Mouse (Mus musculus): ENCODE measurements around the gene Ccm2. TPM values are rescaled to one million over a fixed set of nuclear protein-coding genes. Genes with fewer than 3 reads are reported as not detected.

Gene Ccm2
- polyA plus RNA-seq, 1 experiment from 2014 or later, result 100 TPM

DNA sequence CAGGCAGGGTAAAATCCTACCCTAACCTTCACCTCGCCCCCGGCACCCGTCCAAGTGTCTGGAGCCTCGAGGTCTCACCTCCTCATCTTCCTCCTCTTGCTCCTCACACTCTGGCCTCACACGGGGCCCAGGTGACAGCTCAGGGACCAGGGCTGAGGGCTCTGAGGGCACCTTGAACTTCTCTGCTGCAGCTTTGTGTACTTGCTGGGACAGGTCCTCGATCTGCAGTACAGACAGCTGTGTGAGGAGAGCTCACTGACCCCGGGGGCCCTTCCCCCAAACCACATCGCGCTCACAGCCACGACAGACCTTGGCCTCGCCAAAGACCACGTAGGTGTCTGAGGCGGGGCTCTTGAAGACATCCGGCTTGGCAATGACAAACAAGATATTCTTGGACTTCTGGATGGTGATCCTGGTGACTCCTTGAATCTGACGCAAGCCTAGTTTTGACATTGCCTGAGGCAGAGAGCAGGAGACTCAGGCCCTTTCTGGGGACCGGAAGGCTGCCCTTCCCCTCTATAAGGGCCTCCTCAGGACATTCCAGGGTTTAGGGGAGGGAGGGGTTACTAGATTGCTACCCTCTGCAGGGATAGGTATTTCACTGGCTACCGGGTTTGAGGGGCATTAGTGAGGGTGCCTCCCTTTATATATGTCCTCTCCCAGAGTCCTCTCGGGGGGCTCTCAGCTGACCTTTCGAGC, 51.7 kb downstream of the Ccm2 start:
- H3K4me1 ChIP-seq (replicated peaks), result peaks cover 20% of the 10 kb centered on the region
- peaks cover 52% of the 10 kb centered on the region for H3K36me3 ChIP-seq
- H3K27me3 ChIP-seq, result peaks cover 13% of the 10 kb centered on the region
- H3K4me3 ChIP-seq (replicated peaks), result no peak overlapping the region
- peak overlapping the region; percentile 33; the same call in 1 of the 2 replicates for H3K4me2 ChIP-seq
- no peak overlapping the region for H3K27ac ChIP-seq
- no peak for ATAC-seq (ENCODE audit: insufficient number of reproducible peaks, insufficient read depth, low FRiP score, low TSS enrichment, low read depth)
- H3K9me3 ChIP-seq, result no peaks in the 10 kb centered on the region
- H3K9ac ChIP-seq (replicated peaks), result no peak overlapping the region
- 57% methylated on average over 19 of the region's 19 CpGs for WGBS

DNA sequence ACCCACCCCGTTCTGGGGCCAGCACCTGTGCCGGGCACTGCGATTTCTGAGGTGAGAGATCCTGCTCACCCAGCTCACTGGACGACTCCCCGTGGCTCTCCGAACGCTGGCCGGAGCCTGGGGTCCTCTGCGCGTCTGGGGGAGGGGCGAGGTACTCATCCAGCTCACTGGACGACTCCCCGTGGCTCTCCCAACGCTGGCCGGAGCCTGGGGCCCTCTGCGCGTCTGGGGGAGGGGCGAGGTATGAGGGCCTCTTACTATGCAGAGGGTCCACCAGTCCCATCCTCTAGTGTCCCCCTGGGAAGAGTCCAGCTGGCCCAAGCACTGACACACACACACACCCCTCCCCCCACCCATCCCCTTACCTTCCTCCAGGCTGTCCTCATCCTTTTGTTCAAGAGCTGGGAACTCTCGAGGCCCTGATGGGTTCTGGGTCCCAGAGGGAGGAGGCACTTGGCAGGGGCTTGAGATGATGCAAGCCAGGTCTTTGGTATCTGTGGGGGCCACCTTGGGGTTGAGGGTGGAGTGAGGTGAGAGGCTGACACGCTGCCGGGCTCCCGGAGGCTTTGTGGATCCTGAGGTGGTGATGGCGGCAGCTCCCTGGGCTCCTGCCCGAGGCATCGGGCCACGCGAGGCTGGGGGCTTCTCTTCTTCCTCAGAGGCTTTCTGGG, 52.5 kb downstream of the Ccm2 start:
- Histone ChIP-seq H3K4me1 (replicated peaks) (peaks cover 26% of the 10 kb centered on the region), H3K27me3 (peaks cover 21% of the 10 kb centered on the region), H3K4me3 (replicated peaks) (no peak overlapping the region), H3K36me3 (peaks cover 44% of the 10 kb centered on the region), H3K9me3 (no peaks in the 10 kb centered on the region), H3K4me2 (peak overlapping the region; percentile 33; the same call in 1 of the 2 replicates), H3K27ac (no peak overlapping the region), H3K9ac (replicated peaks) (no peak overlapping the region)
- ATAC-seq (ENCODE audit: insufficient number of reproducible peaks, insufficient read depth, low FRiP score, low TSS enrichment, low read depth), result no peak
- 18% methylated on average over 27 of the region's 27 CpGs for WGBS

DNA sequence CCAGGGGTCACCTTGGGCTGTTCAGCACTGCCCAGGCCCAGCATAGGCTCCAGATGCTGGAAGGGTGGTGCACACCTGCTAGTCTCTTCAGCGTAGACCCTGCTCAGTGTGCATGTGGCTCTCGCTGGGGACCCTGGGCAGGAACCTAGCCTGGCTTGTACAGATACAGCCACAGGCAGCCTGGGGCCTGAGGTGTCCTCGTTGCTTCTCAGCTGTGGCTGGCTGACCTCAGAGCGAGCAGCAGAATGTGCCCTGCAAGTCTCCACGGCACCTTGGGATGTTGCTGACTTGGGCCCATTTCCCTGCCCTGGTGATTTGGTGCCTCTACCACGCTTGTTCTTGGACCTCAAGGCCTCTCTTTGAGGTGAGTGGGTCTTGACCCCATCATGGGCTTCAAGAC, 53.1 kb downstream of the Ccm2 start:
- ATAC-seq (ENCODE audit: insufficient number of reproducible peaks, insufficient read depth, low FRiP score, low TSS enrichment, low read depth), result no peak
- peaks cover 31% of the 10 kb centered on the region for H3K4me1 ChIP-seq (replicated peaks)
- peaks cover 37% of the 10 kb centered on the region for H3K36me3 ChIP-seq
- no peak overlapping the region for H3K4me3 ChIP-seq (replicated peaks)
- 82% methylated on average over 6 of the region's 6 CpGs for WGBS
- H3K27me3 ChIP-seq, result peaks cover 28% of the 10 kb centered on the region
- no peak overlapping the region for H3K27ac ChIP-seq
- H3K9me3 ChIP-seq, result no peaks in the 10 kb centered on the region
- no peak overlapping the region for H3K9ac ChIP-seq (replicated peaks)
- H3K4me2 ChIP-seq, result no peak overlapping the region

DNA sequence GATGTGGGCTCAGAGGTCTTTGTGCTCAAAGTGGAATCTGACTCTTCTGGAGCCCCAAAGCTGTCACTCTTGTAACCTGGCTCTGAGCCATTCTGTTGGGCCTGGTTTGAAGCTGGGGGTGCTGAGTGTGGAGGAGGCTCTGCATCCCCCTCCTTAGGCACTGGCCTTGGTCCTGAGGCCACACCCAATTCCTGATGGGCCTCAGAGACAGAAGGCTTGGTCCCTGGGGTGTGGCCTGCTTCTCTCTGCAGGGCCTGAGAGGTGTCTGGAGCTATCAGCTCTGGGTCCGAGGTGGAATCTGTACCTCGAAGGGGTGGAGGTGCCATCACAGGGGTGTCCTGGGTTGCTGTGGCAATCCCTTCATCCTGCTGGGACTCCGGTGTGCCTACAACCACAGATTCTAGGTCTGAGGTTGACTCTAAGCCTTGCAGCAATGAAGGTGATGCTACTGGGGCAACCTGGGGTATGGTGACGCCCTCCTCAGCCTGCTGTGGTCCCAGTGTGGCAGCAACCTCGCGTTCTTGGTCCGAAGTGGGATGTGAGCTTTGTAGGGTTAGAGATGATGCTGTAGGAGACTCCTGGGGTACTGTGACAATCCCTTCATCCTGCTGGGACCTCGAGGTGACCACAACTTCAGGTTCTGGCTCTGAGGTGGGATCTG, 53.7 kb downstream of the Ccm2 start:
- Histone ChIP-seq H3K9ac (replicated peaks) (no peak overlapping the region), H3K36me3 (peaks cover 31% of the 10 kb centered on the region), H3K27me3 (peaks cover 34% of the 10 kb centered on the region), H3K9me3 (no peaks in the 10 kb centered on the region), H3K27ac (0 out of 2 replicates have a peak overlapping the region, but pooled peaks have one; percentile 7), H3K4me1 (replicated peaks) (peaks cover 37% of the 10 kb centered on the region), H3K4me2 (no peak overlapping the region), H3K4me3 (replicated peaks) (no peak overlapping the region)
- WGBS, result 84% methylated on average over 8 of the region's 8 CpGs
- ATAC-seq (ENCODE audit: insufficient number of reproducible peaks, insufficient read depth, low FRiP score, low TSS enrichment, low read depth), result no peak

DNA sequence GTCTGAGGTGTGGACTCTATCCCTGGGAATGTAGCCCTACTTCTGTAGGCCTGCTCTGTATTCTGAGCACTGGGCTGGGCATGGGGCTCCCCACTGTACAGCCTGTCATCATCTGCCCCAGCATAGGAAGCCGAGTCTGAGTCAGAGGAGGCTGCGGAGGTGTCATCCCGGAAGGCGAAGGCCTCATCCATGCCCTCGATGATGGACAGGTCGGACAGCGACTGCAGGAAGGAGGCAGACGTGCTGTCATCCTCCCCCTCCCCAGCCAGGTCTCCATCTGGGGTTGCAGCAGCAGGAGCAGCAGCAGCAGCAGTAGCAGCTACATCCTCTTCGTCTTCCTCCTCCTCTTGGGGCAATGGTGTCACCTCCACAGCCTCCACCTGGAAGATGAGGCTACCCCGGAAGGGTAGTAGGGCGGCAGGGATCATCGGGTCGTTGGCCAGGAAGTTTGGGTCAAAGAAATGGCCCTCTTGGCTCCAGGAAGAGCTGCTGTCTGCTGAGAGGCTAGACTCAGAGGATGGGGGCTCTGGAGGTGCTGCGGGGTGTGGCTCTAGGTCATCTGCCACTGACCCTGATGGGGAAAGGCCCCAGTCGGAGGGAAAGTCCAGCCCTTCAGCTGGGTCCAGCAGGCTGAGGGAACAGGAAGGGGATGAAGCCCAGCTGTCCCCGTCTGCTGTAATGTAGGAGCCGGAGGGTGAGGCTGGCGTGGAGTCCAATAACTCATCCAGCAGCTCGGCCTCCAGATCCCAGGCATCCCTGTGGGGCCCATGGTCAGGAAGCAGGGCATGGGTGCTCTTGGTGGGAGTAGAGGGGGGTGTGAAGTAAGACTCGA, 55.2 kb downstream of the Ccm2 start:
- H3K9ac ChIP-seq (replicated peaks), result no peak overlapping the region
- no peak overlapping the region for H3K27ac ChIP-seq
- 76% methylated on average over 20 of the region's 20 CpGs for WGBS
- H3K36me3 ChIP-seq, result peaks cover 17% of the 10 kb centered on the region
- peaks cover 41% of the 10 kb centered on the region for H3K4me1 ChIP-seq (replicated peaks)
- no peak for ATAC-seq (ENCODE audit: insufficient number of reproducible peaks, insufficient read depth, low FRiP score, low TSS enrichment, low read depth)
- no peak overlapping the region for H3K4me2 ChIP-seq
- H3K4me3 ChIP-seq (replicated peaks), result no peak overlapping the region
- peaks cover 48% of the 10 kb centered on the region for H3K27me3 ChIP-seq
- no peaks in the 10 kb centered on the region for H3K9me3 ChIP-seq

DNA sequence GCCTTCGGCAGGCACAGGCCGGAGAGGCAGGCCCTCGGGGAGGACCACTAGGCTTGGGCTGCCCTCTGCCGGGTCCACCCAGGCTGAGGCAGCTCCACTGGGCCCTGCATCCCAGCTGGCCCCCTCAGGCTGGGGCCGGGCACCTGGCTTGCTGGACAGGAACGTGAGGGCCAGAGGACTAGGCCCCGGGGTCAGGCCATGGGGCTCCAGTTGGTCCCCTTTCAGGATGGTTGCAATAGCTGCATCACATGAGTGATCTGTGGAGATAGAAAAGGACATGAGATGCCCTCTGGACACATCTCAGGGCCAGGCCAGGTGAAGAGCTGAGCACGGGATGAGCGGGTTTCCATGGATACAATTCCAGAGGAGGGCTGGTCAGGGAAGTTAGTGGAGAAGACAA, 56.0 kb downstream of the Ccm2 start:
- 84% methylated on average over 9 of the region's 9 CpGs for WGBS
- Histone ChIP-seq H3K27ac (no peak overlapping the region), H3K4me1 (replicated peaks) (peaks cover 40% of the 10 kb centered on the region), H3K4me3 (replicated peaks) (no peak overlapping the region), H3K9me3 (no peaks in the 10 kb centered on the region), H3K27me3 (peaks cover 56% of the 10 kb centered on the region), H3K9ac (replicated peaks) (no peak overlapping the region), H3K4me2 (no peak overlapping the region), H3K36me3 (peaks cover 9% of the 10 kb centered on the region; the same call in 1 of the 2 replicates)
- ATAC-seq (ENCODE audit: insufficient number of reproducible peaks, insufficient read depth, low FRiP score, low TSS enrichment, low read depth), result no peak

DNA sequence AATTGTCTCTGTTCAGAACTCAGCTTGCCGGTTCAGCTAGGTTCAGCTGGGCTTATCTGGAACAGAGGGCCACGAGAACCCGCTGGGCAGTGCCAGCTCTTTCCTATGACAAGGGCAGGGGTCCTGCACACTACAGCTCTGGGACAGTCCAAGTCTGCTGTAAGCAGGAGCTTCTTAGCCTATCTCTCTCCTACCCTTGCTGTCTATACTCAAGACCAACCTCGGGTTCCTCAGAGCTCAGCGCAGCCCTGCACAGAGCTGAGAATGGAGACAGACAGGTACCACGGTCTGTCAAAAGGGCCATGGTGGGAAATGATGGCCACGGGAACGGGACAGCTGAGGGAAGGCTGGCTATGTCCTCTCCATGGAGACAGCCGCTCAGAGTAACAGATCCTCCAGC, 56.5 kb downstream of the Ccm2 start:
- WGBS, result 84% methylated on average over 9 of the region's 9 CpGs
- Histone ChIP-seq H3K27me3 (peaks cover 56% of the 10 kb centered on the region), H3K9me3 (no peaks in the 10 kb centered on the region), H3K27ac (no peak overlapping the region), H3K4me1 (replicated peaks) (peaks cover 34% of the 10 kb centered on the region), H3K4me3 (replicated peaks) (no peak overlapping the region), H3K36me3 (peaks cover 3% of the 10 kb centered on the region; the same call in 1 of the 2 replicates), H3K9ac (replicated peaks) (no peak overlapping the region), H3K4me2 (no peak overlapping the region)
- ATAC-seq (ENCODE audit: insufficient number of reproducible peaks, insufficient read depth, low FRiP score, low TSS enrichment, low read depth), result no peak

DNA sequence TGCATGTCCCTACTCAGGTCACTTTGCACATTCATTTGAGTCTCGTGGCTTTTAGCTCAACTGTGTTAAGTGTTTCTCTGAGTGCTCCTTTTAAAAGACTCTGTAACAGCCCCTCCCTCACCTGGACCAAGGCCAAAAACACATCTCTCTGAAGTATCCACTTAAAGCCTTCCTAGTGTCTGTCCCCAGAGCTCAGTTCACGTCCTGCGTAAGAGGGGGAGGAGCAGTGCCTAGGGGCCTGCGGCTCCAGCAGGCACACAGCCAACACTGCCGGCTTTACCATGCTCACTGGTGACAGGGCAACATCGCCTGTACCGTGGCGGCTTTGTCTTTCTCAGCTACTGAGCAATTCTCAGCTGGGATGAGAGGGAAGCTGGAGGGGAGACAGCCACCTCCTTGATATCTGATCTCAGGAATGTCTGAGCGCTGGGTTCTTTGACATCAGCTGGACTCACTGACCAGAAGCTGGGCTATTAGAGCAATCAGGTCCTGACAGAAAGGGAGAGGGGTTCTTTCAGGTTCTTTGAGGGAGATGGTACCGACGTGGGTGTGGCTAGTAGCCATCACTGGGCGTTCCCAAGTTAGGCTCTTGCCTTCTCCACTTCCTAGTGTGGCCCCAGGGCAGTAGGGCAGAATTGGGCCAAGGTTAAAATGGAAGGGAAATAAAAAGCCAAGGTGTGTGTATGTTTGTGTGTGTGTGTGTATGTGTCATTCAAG, 57.4 kb downstream of the Ccm2 start:
- no peak for ATAC-seq (ENCODE audit: insufficient number of reproducible peaks, insufficient read depth, low FRiP score, low TSS enrichment, low read depth)
- Histone ChIP-seq H3K4me3 (replicated peaks) (no peak overlapping the region), H3K36me3 (no peaks in the 10 kb centered on the region), H3K27me3 (peaks cover 56% of the 10 kb centered on the region), H3K9me3 (no peaks in the 10 kb centered on the region), H3K4me2 (0 out of 2 replicates have a peak overlapping the region, but pooled peaks have one; percentile 5), H3K27ac (no peak overlapping the region), H3K9ac (replicated peaks) (no peak overlapping the region), H3K4me1 (replicated peaks) (peaks cover 26% of the 10 kb centered on the region)
- 28% methylated on average over 12 of the region's 12 CpGs for WGBS

DNA sequence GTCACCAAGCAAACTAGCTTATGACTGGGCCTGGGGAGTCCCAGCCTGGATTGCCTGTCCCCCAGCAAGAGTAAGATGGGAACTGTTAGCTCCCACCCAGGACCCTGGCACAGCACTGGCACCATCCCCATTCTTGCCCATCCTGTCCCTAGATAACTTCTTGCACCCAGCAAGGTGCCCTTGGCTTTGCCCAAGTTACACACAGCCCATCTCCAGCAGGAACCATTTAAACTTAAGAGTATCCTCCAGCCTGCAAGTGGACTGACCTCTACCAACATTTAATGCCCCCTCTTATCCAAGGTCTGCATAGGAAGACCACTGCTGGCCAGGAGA, 57.9 kb downstream of the Ccm2 start:
- H3K27me3 ChIP-seq, result peaks cover 56% of the 10 kb centered on the region
- no peak for ATAC-seq (ENCODE audit: insufficient number of reproducible peaks, insufficient read depth, low FRiP score, low TSS enrichment, low read depth)

DNA sequence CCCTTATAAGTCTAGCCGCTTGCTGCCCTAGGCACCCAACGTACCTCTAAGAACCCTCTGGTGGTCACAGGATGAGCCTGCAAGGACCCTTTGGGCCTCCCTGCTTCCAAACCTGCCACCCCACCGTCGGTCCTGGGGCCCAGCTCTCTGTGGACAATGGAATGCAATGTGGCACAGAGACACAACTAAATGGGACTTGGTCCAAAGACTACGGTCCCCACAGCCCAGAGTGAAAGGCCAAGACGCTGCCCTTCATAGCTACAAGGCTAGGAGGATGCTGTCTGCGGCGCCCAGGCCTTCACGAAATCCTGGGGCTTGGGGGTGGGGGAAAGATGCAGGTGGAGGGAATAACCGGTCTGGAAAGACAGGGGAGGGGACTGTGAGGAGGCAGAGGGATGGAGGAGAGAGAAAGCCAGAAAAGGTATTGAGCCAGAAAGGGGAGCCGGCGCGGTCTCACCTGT, 58.4 kb downstream of the Ccm2 start:
- ATAC-seq (ENCODE audit: insufficient number of reproducible peaks, insufficient read depth, low FRiP score, low TSS enrichment, low read depth), result no peak
- Histone ChIP-seq H3K36me3 (no peaks in the 10 kb centered on the region), H3K27me3 (peaks cover 56% of the 10 kb centered on the region), H3K4me2 (peak overlapping the region; percentile 77), H3K9ac (replicated peaks) (peak overlapping the region; percentile 47), H3K27ac (no peak overlapping the region), H3K4me3 (replicated peaks) (peak overlapping the region; percentile 45), H3K4me1 (replicated peaks) (peaks cover 22% of the 10 kb centered on the region; the same call in 1 of the 2 replicates), H3K9me3 (no peaks in the 10 kb centered on the region)
- 23% methylated on average over 11 of the region's 13 CpGs for WGBS

More for the DNA sequence above, 57.9 kb downstream of the Ccm2 start:
- no peak overlapping the region for H3K9ac ChIP-seq (replicated peaks)
- no peaks in the 10 kb centered on the region for H3K36me3 ChIP-seq
- no peak overlapping the region for H3K4me3 ChIP-seq (replicated peaks)
- H3K4me2 ChIP-seq, result peak overlapping the region; percentile 77
- peaks cover 22% of the 10 kb centered on the region; the same call in 1 of the 2 replicates for H3K4me1 ChIP-seq (replicated peaks)
- H3K9me3 ChIP-seq, result no peaks in the 10 kb centered on the region
- no peak overlapping the region for H3K27ac ChIP-seq
